Mouse (Mus musculus) ES-CJ7 (cell line): ENCODE measurements at regions not wholly inside any gene's neighbourhood (a gene's known extent, or its start where the extent isn't known, plus 50 kb on each side); places are given as distances from the start of the nearest gene placed in this dataset.
"Not testable (repeated sequence)": the region's sequence is repeated elsewhere in the genome, so short reads cannot be mapped to it uniquely, and the experiment has no call there.

Source experiments
- DNase-seq: peaks from one replicate; pipeline ENCODE4 v3.0.0; 2011; ENCODE audit warnings: low read depth, low spot score

DNA sequence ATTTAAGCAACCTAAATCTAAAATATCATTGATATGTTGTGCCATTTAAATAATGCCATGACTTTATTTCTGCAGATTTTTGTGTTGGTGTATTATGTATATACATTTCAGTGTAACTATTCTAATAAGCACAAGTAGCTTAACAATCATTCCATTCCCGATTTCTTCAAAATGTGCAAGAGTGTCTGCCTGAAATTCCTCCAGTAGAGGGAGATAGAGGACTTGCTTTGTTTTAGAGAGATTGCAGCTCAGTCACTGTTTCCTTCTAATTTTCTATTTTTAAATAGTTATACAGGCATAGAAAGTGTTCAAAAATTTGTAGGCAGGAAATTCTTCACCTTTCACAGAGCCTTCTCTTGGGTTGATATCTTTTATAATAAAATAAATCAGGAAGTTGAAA lies 498.0 kb upstream of the Tacstd2 start:
- not testable (repeated sequence) for DNase-seq

DNA sequence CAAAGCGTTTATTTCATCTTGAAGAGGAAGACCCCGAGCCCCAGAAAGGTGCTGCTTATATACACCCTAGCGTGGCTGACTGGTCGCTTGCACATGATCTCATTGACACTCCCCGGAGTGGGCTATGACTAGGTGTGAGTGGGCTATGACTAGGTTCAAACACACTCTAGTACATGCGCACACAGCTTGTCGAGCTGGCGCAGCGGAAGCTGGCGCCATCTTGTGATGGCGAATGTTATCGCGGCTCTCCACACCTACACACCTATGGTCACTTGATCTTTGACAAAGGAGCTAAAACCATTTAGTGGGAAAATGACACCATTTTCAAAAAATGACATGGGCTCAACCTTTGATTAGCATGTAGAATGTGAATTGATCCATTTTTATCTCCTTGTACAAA lies 495.1 kb upstream of the Tacstd2 start:
- DNase-seq, result peak; percentile 71
